Mouse (Mus musculus): ENCODE results near the gene Olfr481. TPM values are rescaled to one million over a fixed set of nuclear protein-coding genes. Genes with fewer than 3 reads are reported as not detected.

Olfr481 gene
- not detected for total RNA-seq (2021)

GRCm38 (mm10) chr7:108079555-108079954 is at the start of gene Olfr481:
Olfr481 (plus strand) TSS chr7:108079855.
- DNase-seq (ENCODE audit: extremely low spot score in 1 of 2, low spot score in 1 of 2), result no peak

DNA sequence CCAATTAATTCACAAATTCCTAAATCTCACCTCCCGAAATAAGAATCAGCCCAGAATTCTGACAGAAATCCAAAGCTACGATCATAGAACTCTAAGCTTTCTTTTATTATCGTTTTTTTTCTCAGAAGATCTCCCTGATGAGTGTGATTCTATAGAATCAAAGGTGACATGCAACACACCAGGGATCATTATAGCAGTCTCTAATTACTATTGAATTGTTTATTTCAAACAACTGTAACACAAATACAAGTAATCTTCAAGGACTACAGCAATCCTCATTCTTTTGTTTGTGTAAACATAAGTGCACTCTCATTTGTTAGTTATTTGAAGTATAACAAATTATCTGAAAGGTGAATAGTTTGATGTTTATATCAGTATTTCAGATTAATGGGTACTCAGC is 45.8 kb upstream of the Olfr481 start, which contains the start of gene Olfr478:
Gene Olfr478 (minus strand): TSS at position 101 of the 400 bp plus-strand sequence.
- DNase-seq (ENCODE audit: extremely low spot score in 1 of 2, low spot score in 1 of 2), result no peak

DNA sequence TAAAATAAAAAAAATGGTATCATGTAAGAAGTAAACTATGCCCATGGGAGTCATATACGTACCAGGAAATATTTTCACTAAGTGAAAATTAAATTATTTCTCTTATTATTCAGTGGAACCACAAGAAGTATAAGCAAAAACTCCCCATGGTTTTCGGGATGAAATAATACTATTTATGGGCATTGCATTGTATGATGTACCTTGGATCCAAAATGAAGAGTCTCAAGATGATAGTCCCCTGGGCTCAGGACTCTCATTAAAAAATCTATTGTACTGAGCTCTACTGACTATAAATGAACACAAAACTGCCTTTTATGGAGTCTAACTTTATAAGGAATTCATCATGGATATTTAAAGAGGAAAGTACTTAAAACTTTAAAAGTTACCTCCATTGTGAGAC is 29.3 kb upstream of the Olfr481 start, which contains the start of gene Olfr479:
Gene Olfr479 (plus strand): TSS at position 301 of the 400 bp plus-strand sequence.
- DNase-seq (ENCODE audit: extremely low spot score in 1 of 2, low spot score in 1 of 2), result no peak

- no peak for DNase-seq (ENCODE audit: extremely low spot score in 1 of 2, low spot score in 1 of 2)
These were observed 12.4 kb upstream of the Olfr481 start, which contains the start of gene Olfr480 for GRCm38 (mm10) chr7:108067246-108067645. Olfr480 (minus strand) TSS chr7:108067346.

GRCm38 (mm10) chr7:108097486-108097885 is 17.8 kb downstream of the Olfr481 start, which contains the start of gene Olfr482:
Olfr482 (minus strand) TSS chr7:108097586.
- no peak for DNase-seq (ENCODE audit: extremely low spot score in 1 of 2, low spot score in 1 of 2)

DNA sequence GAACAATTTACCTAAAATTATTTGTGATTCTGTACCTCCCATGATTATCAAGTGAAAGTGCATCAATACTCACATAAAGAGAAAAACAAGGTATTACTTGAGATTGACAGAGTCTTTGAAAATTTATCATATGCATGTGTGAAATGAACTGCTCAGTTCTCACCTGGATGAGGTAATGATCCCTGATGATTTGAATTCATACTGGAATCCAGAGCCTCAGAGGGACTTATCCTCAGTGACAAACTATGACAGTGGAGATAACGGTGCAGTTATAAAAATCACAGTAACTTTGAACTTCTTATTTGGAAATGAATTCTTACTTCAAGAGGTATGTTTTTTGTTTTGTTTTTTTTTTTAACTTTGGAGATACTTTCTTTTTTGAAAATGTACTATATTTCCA is 20.9 kb downstream of the Olfr481 start, which contains the start of gene Olfr483:
Gene Olfr483 (plus strand): TSS at position 301 of the 400 bp plus-strand sequence.
- DNase-seq (ENCODE audit: extremely low spot score in 1 of 2, low spot score in 1 of 2), result no peak

- DNase-seq (ENCODE audit: extremely low spot score in 1 of 2, low spot score in 1 of 2), result no peak
These were observed 41.0 kb downstream of the Olfr481 start for GRCm38 (mm10) chr7:108120681-108121080.

DNA sequence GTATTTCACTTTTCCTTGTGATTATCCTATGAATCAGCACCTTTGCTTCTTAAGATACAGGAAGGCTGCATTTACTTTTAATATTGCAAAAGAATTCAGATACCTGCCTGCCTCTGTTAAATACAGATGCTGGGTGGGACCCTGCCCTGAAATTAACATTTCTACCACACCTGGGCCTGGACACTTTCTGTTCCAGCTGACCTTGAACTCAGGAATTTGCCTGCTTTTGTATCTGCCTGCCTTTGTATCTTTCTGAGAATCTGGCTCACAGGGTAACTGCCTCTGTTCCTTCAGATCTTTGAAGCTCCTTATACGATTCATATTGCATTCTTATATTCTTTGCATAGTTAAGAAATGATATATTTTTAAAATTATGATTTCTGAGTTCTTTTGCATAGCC is 41.8 kb downstream of the Olfr481 start:
- no peak for DNase-seq (ENCODE audit: extremely low spot score in 1 of 2, low spot score in 1 of 2)

- DNase-seq (ENCODE audit: extremely low spot score in 1 of 2, low spot score in 1 of 2), result no peak
These were observed 47.7 kb downstream of the Olfr481 start, which contains the start of gene Olfr484 for GRCm38 (mm10) chr7:108127349-108127748. Olfr484 (minus strand) TSS chr7:108127449.

Other genes with a start within 250 kb of the Olfr481 start
- not detected for gene Olfr470, start 232.4 kb upstream of the Olfr481 start, total RNA-seq (2021)
- not detected for gene Olfr472, start 182.0 kb upstream of the Olfr481 start, total RNA-seq (2021)
- not detected for gene Olfr473, start 149.4 kb upstream of the Olfr481 start, total RNA-seq (2021)
- gene Olfr474, start 125.2 kb upstream of the Olfr481 start, total RNA-seq (2021), result not detected
- gene Olfr476, start 115.1 kb upstream of the Olfr481 start, total RNA-seq (2021), result not detected
- not detected for gene Olfr477, start 93.2 kb upstream of the Olfr481 start, total RNA-seq (2021)
- not detected for gene Olfr478, start 45.9 kb upstream of the Olfr481 start, total RNA-seq (2021)
- gene Olfr479, start 29.2 kb upstream of the Olfr481 start, total RNA-seq (2021), result not detected
- gene Olfr480, start 12.5 kb upstream of the Olfr481 start, total RNA-seq (2021), result not detected
- gene Olfr482, start 17.7 kb downstream of the Olfr481 start, total RNA-seq (2021), result 1 to 10 TPM; 1.6 to 1.8 TPM
- not detected for gene Olfr483, start 21.0 kb downstream of the Olfr481 start, total RNA-seq (2021)
- gene Olfr484, start 47.6 kb downstream of the Olfr481 start, total RNA-seq (2021), result not detected
- gene Olfr485, start 80.0 kb downstream of the Olfr481 start, total RNA-seq (2021), result not detected
- gene Olfr486, start 92.9 kb downstream of the Olfr481 start, total RNA-seq (2021), result not detected
- gene Olfr487, start 134.8 kb downstream of the Olfr481 start, total RNA-seq (2021), result not detected
- not detected for gene Olfr488, start 178.5 kb downstream of the Olfr481 start, total RNA-seq (2021)
- gene Olfr490, start 209.1 kb downstream of the Olfr481 start, total RNA-seq (2021), result not detected
- not detected for gene Olfr491, start 233.6 kb downstream of the Olfr481 start, total RNA-seq (2021)
- not detected for gene Olfr492, start 243.8 kb downstream of the Olfr481 start, total RNA-seq (2021)

Measured in layer of hippocampus, postnatal 25 days (tissue).